Mouse (Mus musculus): ENCODE data around the gene Gm17324. TPM values are rescaled to one million over a fixed set of nuclear protein-coding genes. Genes with fewer than 3 reads are reported as not detected.

Gm17324 gene
- polyA plus RNA-seq, 1 experiment from 2014 or later, result 1.4 TPM

GRCm38 (mm10) chr9:78401596-78401995 is 47.0 kb downstream of the Gm17324 start:
- 90% methylated on average over 7 of the region's 7 CpGs for WGBS
- Histone ChIP-seq H3K4me1 (no peaks in the 10 kb centered on the region), H3K27ac (no peak overlapping the region), H3K9me3 (replicated peaks) (no peaks in the 10 kb centered on the region), H3K27me3 (peaks cover 19% of the 10 kb centered on the region), H3K4me3 (replicated peaks) (no peak overlapping the region), H3K4me2 (no peak overlapping the region), H3K36me3 (no peaks in the 10 kb centered on the region), H3K9ac (no peak overlapping the region)
- no peak for ATAC-seq (replicated peaks; ENCODE audit: low FRiP score)

- ATAC-seq (replicated peaks; ENCODE audit: low FRiP score), result no peak
- Histone ChIP-seq H3K9ac (no peak overlapping the region), H3K9me3 (replicated peaks) (no peaks in the 10 kb centered on the region), H3K4me3 (replicated peaks) (no peak overlapping the region), H3K4me2 (no peak overlapping the region), H3K27ac (no peak overlapping the region), H3K4me1 (peaks cover 7% of the 10 kb centered on the region), H3K27me3 (peaks cover 30% of the 10 kb centered on the region), H3K36me3 (no peaks in the 10 kb centered on the region)
- 73% methylated on average over 5 of the region's 5 CpGs for WGBS
These were observed 48.0 kb downstream of the Gm17324 start for GRCm38 (mm10) chr9:78400570-78400969.

Small RNAs within 50 kb of the gene (microRNA-seq; reads per million reads assigned to microRNA genes)
- gene Gm26377, result not detected

Other genes with a start within 250 kb of the Gm17324 start
- gene Gsta1, start 218.1 kb downstream of the Gm17324 start, polyA plus RNA-seq (2015; fragmentation: Nextera tagmentation; extraction: Ambion mirVana), result 0.27 and 1.3 TPM in 2 replicates
- 0.21 and 0.31 TPM in 2 replicates for gene Gm3776, start 191.7 kb downstream of the Gm17324 start, polyA plus RNA-seq (2015; fragmentation: Nextera tagmentation; extraction: Ambion mirVana)
- 13.8 and 18.2 TPM in 2 replicates for gene Gm10639, start 158.9 kb downstream of the Gm17324 start, polyA plus RNA-seq (2015; fragmentation: Nextera tagmentation; extraction: Ambion mirVana)
- not detected in 2 replicates for gene Omt2a, start 134.0 kb downstream of the Gm17324 start, polyA plus RNA-seq (2015; fragmentation: Nextera tagmentation; extraction: Ambion mirVana)
- gene Omt2b, start 121.2 kb downstream of the Gm17324 start, polyA plus RNA-seq (2015; fragmentation: Nextera tagmentation; extraction: Ambion mirVana), result not detected in 2 replicates
- gene Gsta2, start 93.0 kb downstream of the Gm17324 start, polyA plus RNA-seq (2015; fragmentation: Nextera tagmentation; extraction: Ambion mirVana), result 41.3 and 45.0 TPM in 2 replicates
- gene Dppa5a, start 80.6 kb downstream of the Gm17324 start, polyA plus RNA-seq (2015; fragmentation: Nextera tagmentation; extraction: Ambion mirVana), result not detected in 2 replicates
- gene Ooep, start 70.1 kb downstream of the Gm17324 start, polyA plus RNA-seq (2015; fragmentation: Nextera tagmentation; extraction: Ambion mirVana), result 1.3 and 1.9 TPM in 2 replicates
- 0.22 and 0.31 TPM in 2 replicates for gene Ddx43, start 53.0 kb downstream of the Gm17324 start, polyA plus RNA-seq (2015; fragmentation: Nextera tagmentation; extraction: Ambion mirVana)
- 2.1 and 2.8 TPM in 2 replicates for gene Cgas, start 5.5 kb downstream of the Gm17324 start, polyA plus RNA-seq (2015; fragmentation: Nextera tagmentation; extraction: Ambion mirVana)
- 26.7 and 27.9 TPM in 2 replicates for gene Mto1, start 578 bp downstream of the Gm17324 start, polyA plus RNA-seq (2015; fragmentation: Nextera tagmentation; extraction: Ambion mirVana)
- gene Eef1a1, start 40.4 kb upstream of the Gm17324 start, polyA plus RNA-seq (2015; fragmentation: Nextera tagmentation; extraction: Ambion mirVana), result 4,779 and 4,974 TPM in 2 replicates
- 17.8 and 18.0 TPM in 2 replicates for gene Slc17a5, start 139.3 kb upstream of the Gm17324 start, polyA plus RNA-seq (2015; fragmentation: Nextera tagmentation; extraction: Ambion mirVana)
- gene Cd109, start 166.8 kb upstream of the Gm17324 start, polyA plus RNA-seq (2015; fragmentation: Nextera tagmentation; extraction: Ambion mirVana), result 6.2 and 6.9 TPM in 2 replicates